Mouse (Mus musculus) heart, adult 2 months (tissue): Measurements from ENCODE around the gene Dolk. TPM values are rescaled to one million over a fixed set of nuclear protein-coding genes. Genes with fewer than 3 reads are reported as not detected.
A peak's percentile ranks its signal among the peaks of the same experiment; 100 is the strongest.

Experiments
- DNase-seq, 2 experiments: peaks; one replicate each; pipeline ENCODE4 v3.0.0; 2021
- H3K27ac ChIP-seq: fragments of 200-600 bp; 2 replicates; pipeline ENCODE4 v1.8.1; 2022
- H3K27me3 ChIP-seq: fragments of 200-500 bp; 2 replicates; pipeline ENCODE4 v1.6.1; 2012; ENCODE audit warnings: mild to moderate bottlenecking, low read length, inconsistent platforms, mixed read lengths; ENCODE audit not compliant: control insufficient read depth, insufficient read depth
- H3K36me3 ChIP-seq: fragments of 200-500 bp; 2 replicates; pipeline ENCODE4 v1.6.1; 2012; ENCODE audit warnings: low read length, inconsistent platforms; ENCODE audit not compliant: control insufficient read depth, insufficient read depth
- H3K4me1 ChIP-seq: fragments of 200-500 bp; 2 replicates; pipeline ENCODE4 v1.6.1; 2011; ENCODE audit warnings: low read length; ENCODE audit not compliant: control insufficient read depth, insufficient read depth
- H3K4me3 ChIP-seq: fragments of 200-600 bp; 2 replicates; pipeline ENCODE4 v1.8.1; 2022
- H3K79me2 ChIP-seq: fragments of 200-500 bp; replicated peaks from 2 replicates; pipeline ENCODE4 v1.6.1; 2012; ENCODE audit warnings: mild to moderate bottlenecking, inconsistent platforms, low read length, moderate library complexity, mixed read lengths; ENCODE audit not compliant: control insufficient read depth, insufficient read depth
- H3K9ac ChIP-seq: fragments of 200-500 bp; 2 replicates; pipeline ENCODE4 v1.6.1; 2012; ENCODE audit warnings: low read depth, mild to moderate bottlenecking, control low read depth, inconsistent platforms, low read length, mixed read lengths
- CTCF ChIP-seq: fragments of 200-600 bp; IDR thresholded peaks from 2 replicates; pipeline ENCODE4 v1.8.1; 2022; ENCODE audit warnings: antibody characterized with exemption, mild to moderate bottlenecking, moderate library complexity
- EP300 ChIP-seq: fragments of 200-500 bp; IDR thresholded peaks from 2 replicates; pipeline ENCODE4 v1.6.1; 2011; ENCODE audit warnings: low read depth, low read length, control low read depth; ENCODE audit not compliant: insufficient read depth
- POLR2A ChIP-seq: fragments of 200-500 bp; IDR thresholded peaks from 2 replicates; pipeline ENCODE4 v1.6.1; 2011; ENCODE audit warnings: mild to moderate bottlenecking, low read depth, low read length, control low read depth; ENCODE audit not compliant: insufficient read depth
- WGBS: fragments of 180-500 bp; shearing (Covaris S2); methylation state at CpG from one replicate; pipeline ENCODE4 v1.1.7; 2018; 5-methylcytosine and 5-hydroxymethylcytosine counted together
- intact Hi-C: fragments of 180-260 bp; cut with DNase I; formaldehyde crosslinking; loops from one replicate; pipeline ENCODE4 v1.15.1; 2025
- polyA plus RNA-seq: library from polyadenylated mRNA; depleted of rRNA; stranded (reverse); fragments of >200 nt; gene quantifications from 2 replicates; pipeline ENCODE4 v1.2.3, GENCODE M21; 2012
- total RNA-seq, 2 experiments: library from RNA; stranded (reverse); gene quantifications; 2 replicates each; pipeline ENCODE4 v1.2.3; 2021

Dolk gene
- total and polyA plus RNA-seq, 3 experiments: 21.6 to 25.3 (median 23.9) TPM

GRCm38 (mm10) chr2:30265767-30266253 lies 20.3 kb downstream of the Dolk start, which contains the start of gene Phyhd1:
TSS of gene Phyhd1 (plus strand) at chr2:30266203.
- Histone ChIP-seq H3K27ac (peak within 1 kb of the TSS; percentile 97), H3K36me3 (peaks cover 39% of the 10 kb centered on the region), H3K79me2 (peaks cover 2% of the 10 kb centered on the region; the same call in 1 of the 2 replicates), H3K4me1 (peaks cover 58% of the 10 kb centered on the region), H3K27me3 (no peaks in the 10 kb centered on the region), H3K9ac (peak within 1 kb of the TSS; percentile 60), H3K4me3 (peak within 1 kb of the TSS; percentile 31)
- intact Hi-C loops: loop anchor here (1.0 kb wide), 1 partner anchor 26 kb away; the partner anchor contains the start of gene Gm28035
- TF ChIP-seq EP300 (peak; percentile 96), POLR2A (peak; percentile 68), CTCF (no peak)
- 5% methylated on average over 5 of the region's 5 CpGs for WGBS
- DNase-seq: peak; percentile 81 to 91

GRCm38 (mm10) chr2:30264671-30265519 lies 21.2 kb downstream of the Dolk start:
- peak overlapping the region; percentile 48 for H3K9ac ChIP-seq
- no peak overlapping the region for H3K4me3 ChIP-seq
- H3K79me2 ChIP-seq: peaks cover 2% of the 10 kb centered on the region
- no peaks in the 10 kb centered on the region for H3K27me3 ChIP-seq
- peak overlapping the region; percentile 97 for H3K27ac ChIP-seq
- peaks cover 60% of the 10 kb centered on the region for H3K4me1 ChIP-seq
- intact Hi-C loops: loop anchor here (1.0 kb wide), 1 partner anchor 25 kb away; the partner anchor contains the start of gene Gm28035
- TF ChIP-seq CTCF (no peak), POLR2A (no peak; the same call in 1 of the 2 replicates)
- 23% methylated on average over 7 of the region's 7 CpGs for WGBS
- peak in 1 of 2 experiments; percentile 37 for DNase-seq
- peaks cover 41% of the 10 kb centered on the region for H3K36me3 ChIP-seq

GRCm38 (mm10) chr2:30263811-30264210 lies 22.3 kb downstream of the Dolk start:
- DNase-seq: peak in 1 of 2 experiments; percentile 23
- no peaks in the 10 kb centered on the region for H3K27me3 ChIP-seq
- intact Hi-C loops: no loop called here
- no peak overlapping the region for H3K9ac ChIP-seq
- H3K4me1 ChIP-seq: peaks cover 63% of the 10 kb centered on the region
- peak overlapping the region; percentile 97 for H3K27ac ChIP-seq
- 76% methylated on average over 6 of the region's 6 CpGs for WGBS
- peaks cover 2% of the 10 kb centered on the region for H3K79me2 ChIP-seq
- peaks cover 41% of the 10 kb centered on the region for H3K36me3 ChIP-seq
- no peak overlapping the region for H3K4me3 ChIP-seq
- TF ChIP-seq EP300: no peak
- no peak for TF ChIP-seq CTCF
- TF ChIP-seq POLR2A: no peak

- 7% methylated on average over 4 of the region's 4 CpGs for WGBS
- intact Hi-C loops: no loop called here
- H3K27me3 ChIP-seq: no peaks in the 10 kb centered on the region
- peaks cover 64% of the 10 kb centered on the region for H3K4me1 ChIP-seq
- peak overlapping the region; percentile 97 for H3K27ac ChIP-seq
- H3K4me3 ChIP-seq: 0 out of 2 replicates have a peak overlapping the region, but pooled peaks have one; percentile 20
- TF ChIP-seq CTCF (no peak), EP300 (peak; percentile 91), POLR2A (0 out of 2 replicates have a peak, but pooled peaks have one; percentile 23)
- peak; percentile 76 to 78 for DNase-seq
- no peak overlapping the region for H3K9ac ChIP-seq
- peaks cover 2% of the 10 kb centered on the region for H3K79me2 ChIP-seq
- H3K36me3 ChIP-seq: peaks cover 43% of the 10 kb centered on the region
Measured at GRCm38 (mm10) chr2:30262840-30263441, 23.2 kb downstream of the Dolk start.

GRCm38 (mm10) chr2:30261921-30262839 lies 24.0 kb downstream of the Dolk start:
- Histone ChIP-seq H3K4me3 (peak overlapping the region; percentile 5; the same call in 1 of the 2 replicates), H3K27ac (peak overlapping the region; percentile 97), H3K79me2 (peaks cover 6% of the 10 kb centered on the region), H3K36me3 (peaks cover 50% of the 10 kb centered on the region), H3K4me1 (peaks cover 69% of the 10 kb centered on the region), H3K27me3 (no peaks in the 10 kb centered on the region), H3K9ac (peak overlapping the region; percentile 40)
- TF ChIP-seq EP300: no peak
- TF ChIP-seq CTCF: no peak
- TF ChIP-seq POLR2A: no peak
- peak in 1 of 2 experiments; percentile 22 for DNase-seq
- 73% methylated on average over 18 of the region's 18 CpGs for WGBS
- intact Hi-C loops: no loop called here
